Mouse (Mus musculus) spleen, adult 2 months (tissue): Measurements from ENCODE around the gene Lcn12.

Source experiments
- CTCF ChIP-seq: fragments of 200-500 bp; IDR thresholded peaks from 2 replicates; pipeline ENCODE4 v1.5.1; 2011; ENCODE audit warnings: mild to moderate bottlenecking, inconsistent platforms; ENCODE audit not compliant: insufficient read depth, insufficient read length, insufficient replicate concordance; ENCODE audit errors: extremely low read depth
- POLR2A ChIP-seq: fragments of 200-500 bp; IDR thresholded peaks from 2 replicates; pipeline ENCODE4 v1.6.1; 2011; ENCODE audit warnings: low read depth, low read length, inconsistent platforms

GRCm38 (mm10) chr2:25457022-25457896 lies 36.5 kb downstream of the Lcn12 start:
- TF ChIP-seq CTCF (no peak), POLR2A (no peak)
